Mouse (Mus musculus) hindbrain, postnatal 0 days (tissue): ENCODE measurements at regions not wholly inside any gene's neighbourhood (a gene's known extent, or its start where the extent isn't known, plus 50 kb on each side); places are given as distances from the start of the nearest gene placed in this dataset.

Experiments used
- ATAC-seq: fragments of 200-750 bp; cut with Nextera tagmentation; 2 replicates; pipeline ENCODE4 v1.8.0; 2017; ENCODE audit warnings: mild to moderate bottlenecking, moderate TSS enrichment, moderate library complexity
- DNase-seq: peaks from one replicate; pipeline ENCODE4 v3.0.0-alpha.2; 2015; ENCODE audit warnings: low spot score
- H3K27ac ChIP-seq: fragments of 300-500 bp; sonication (generic); 2 replicates; pipeline ENCODE4 v1.5.1; 2014; ENCODE audit warnings: mild to moderate bottlenecking
- H3K27me3 ChIP-seq: fragments of 300-500 bp; sonication (generic); 2 replicates; pipeline ENCODE4 v1.6.1; 2014; ENCODE audit warnings: low read length, mixed read lengths; ENCODE audit not compliant: insufficient read depth
- H3K36me3 ChIP-seq: fragments of 300-500 bp; sonication (generic); 2 replicates; pipeline ENCODE4 v1.6.1; 2014; ENCODE audit warnings: low read length, mixed read lengths; ENCODE audit not compliant: insufficient read depth
- H3K4me1 ChIP-seq: fragments of 300-500 bp; sonication (generic); 2 replicates; pipeline ENCODE4 v1.6.1; 2014; ENCODE audit warnings: antibody characterized with exemption, low read length, mixed read lengths; ENCODE audit not compliant: insufficient read depth
- H3K4me2 ChIP-seq: fragments of 300-500 bp; sonication (generic); 2 replicates; pipeline ENCODE4 v1.6.1; 2014; ENCODE audit warnings: low read depth, mild to moderate bottlenecking, low read length, moderate library complexity, mixed read lengths
- H3K4me3 ChIP-seq: fragments of 300-500 bp; sonication (generic); 2 replicates; pipeline ENCODE4 v1.5.1; 2014; ENCODE audit warnings: low read length
- H3K9ac ChIP-seq: fragments of 300-500 bp; sonication (generic); replicated peaks from 2 replicates; pipeline ENCODE4 v1.6.1; 2014; ENCODE audit warnings: mild to moderate bottlenecking, low read length, moderate library complexity, mixed read lengths
- H3K9me3 ChIP-seq: fragments of 300-500 bp; sonication (generic); 2 replicates; pipeline ENCODE4 v1.6.1; 2016; ENCODE audit warnings: low read length, mixed read lengths
- CTCF ChIP-seq: IDR thresholded peaks from 2 replicates; pipeline ENCODE4 v1.5.1; 2016; ENCODE audit warnings: antibody characterized with exemption, control low read depth, low read depth
- WGBS: fragments of 180-500 bp; shearing (Covaris S2); extraction: QIAGEN DNeasy Blood & Tissue Kit; methylation state at CpG from one replicate; pipeline ENCODE4 v1.1.7; 2014; 5-methylcytosine and 5-hydroxymethylcytosine counted together

- TF ChIP-seq CTCF = no peak
- Histone ChIP-seq H3K27ac (no peak overlapping the region), H3K4me2 (no peak overlapping the region), H3K9ac (no peak overlapping the region), H3K27me3 (no peaks in the 10 kb centered on the region), H3K9me3 (no peaks in the 10 kb centered on the region), H3K4me3 (no peak overlapping the region), H3K4me1 (no peaks in the 10 kb centered on the region), H3K36me3 (no peaks in the 10 kb centered on the region)
- DNase-seq = no peak
- 82% methylated on average over 3 of the region's 3 CpGs for WGBS
- ATAC-seq = no peak
Observed at GRCm38 (mm10) chr11:48436712-48437111, 363.4 kb upstream of the Rack1 start.

- no peaks in the 10 kb centered on the region for H3K36me3 ChIP-seq
- DNase-seq (no peak), ATAC-seq (no peak)
- H3K4me3 ChIP-seq = no peak overlapping the region
- no peaks in the 10 kb centered on the region for H3K9me3 ChIP-seq
- no peak overlapping the region for H3K9ac ChIP-seq
- no peak overlapping the region for H3K4me2 ChIP-seq
- H3K27ac ChIP-seq = no peak overlapping the region
- no peak for TF ChIP-seq CTCF
- no peaks in the 10 kb centered on the region for H3K4me1 ChIP-seq
- no peaks in the 10 kb centered on the region for H3K27me3 ChIP-seq
Observed at GRCm38 (mm10) chr11:48431316-48431715, 368.8 kb upstream of the Rack1 start.

- ATAC-seq = no peak
- no peak for DNase-seq
- no peak overlapping the region for H3K9ac ChIP-seq
Observed at GRCm38 (mm10) chr11:48427423-48427822, 372.7 kb upstream of the Rack1 start.

DNA sequence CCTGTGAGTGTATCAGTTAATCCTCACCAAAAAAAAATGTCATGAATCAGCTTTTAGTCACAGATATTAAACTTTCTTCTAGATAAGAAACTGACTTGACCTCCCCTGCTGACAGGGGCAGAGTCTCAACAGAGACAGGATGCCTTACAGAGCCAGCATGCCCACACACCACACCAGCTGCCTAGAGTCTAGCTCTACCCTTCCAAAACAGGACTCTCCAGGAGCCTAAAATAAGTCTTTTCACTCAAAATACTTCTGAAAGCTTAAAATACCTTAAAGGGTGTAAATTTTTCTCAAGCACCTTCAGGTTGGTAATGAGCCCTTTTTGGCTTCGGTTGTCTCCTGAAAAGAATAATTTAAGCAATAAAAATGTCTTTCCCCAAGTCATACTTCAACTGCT is 373.7 kb upstream of the Rack1 start:
- no peak overlapping the region for H3K4me3 ChIP-seq
- no peak for TF ChIP-seq CTCF
- no peak for DNase-seq
- no peaks in the 10 kb centered on the region for H3K27me3 ChIP-seq
- H3K36me3 ChIP-seq = no peaks in the 10 kb centered on the region
- H3K9ac ChIP-seq = no peak overlapping the region
- no peak overlapping the region for H3K27ac ChIP-seq
- no peak overlapping the region for H3K4me2 ChIP-seq
- 88% methylated on average over 1 of the region's 1 CpGs for WGBS
- no peaks in the 10 kb centered on the region for H3K4me1 ChIP-seq
- no peak for ATAC-seq
- no peaks in the 10 kb centered on the region for H3K9me3 ChIP-seq

More at GRCm38 (mm10) chr11:48427423-48427822, 372.7 kb upstream of the Rack1 start:
- H3K4me2 ChIP-seq = no peak overlapping the region
- H3K9me3 ChIP-seq = no peaks in the 10 kb centered on the region
- no peak overlapping the region for H3K27ac ChIP-seq
- TF ChIP-seq CTCF = no peak
- H3K4me3 ChIP-seq = no peak overlapping the region
- no peaks in the 10 kb centered on the region for H3K36me3 ChIP-seq
- no peaks in the 10 kb centered on the region for H3K27me3 ChIP-seq
- WGBS = 71% methylated on average over 2 of the region's 2 CpGs
- H3K4me1 ChIP-seq = no peaks in the 10 kb centered on the region

DNA sequence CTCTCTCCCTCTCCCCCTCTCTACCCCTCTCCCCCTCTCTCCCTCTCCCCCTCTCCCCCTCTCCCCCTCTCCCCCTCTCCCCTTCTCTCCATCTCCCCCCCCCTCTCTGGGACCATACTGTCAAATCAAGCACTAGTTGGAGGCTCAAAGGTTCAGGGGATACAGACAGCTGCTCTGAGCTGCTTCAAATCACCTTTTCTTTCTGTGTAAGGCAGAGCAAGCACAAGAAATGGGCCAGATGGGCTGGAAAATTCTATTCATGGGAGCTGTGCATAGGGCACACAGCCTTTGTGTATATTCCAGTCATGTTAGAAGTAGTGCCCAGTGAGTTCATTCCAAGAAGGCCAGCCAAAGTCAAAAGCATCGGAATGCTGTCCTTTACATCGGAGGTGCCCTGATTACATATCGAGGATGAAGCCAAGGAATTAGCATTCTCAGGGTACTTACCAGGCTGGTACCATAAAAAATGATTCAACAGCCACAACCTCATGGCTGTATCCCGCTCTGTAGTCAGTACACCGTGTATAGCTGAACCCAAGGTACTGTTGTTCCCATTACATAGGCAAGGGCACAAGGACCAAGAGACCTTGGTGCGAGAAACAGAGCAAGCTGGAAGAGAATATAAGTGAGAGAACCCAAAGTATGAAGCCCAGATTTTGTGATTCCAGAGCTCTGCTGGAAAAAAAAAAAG is 381.9 kb upstream of the Rack1 start:
- Histone ChIP-seq H3K9ac (no peak overlapping the region), H3K36me3 (no peaks in the 10 kb centered on the region), H3K27ac (no peak overlapping the region), H3K27me3 (no peaks in the 10 kb centered on the region), H3K4me1 (no peaks in the 10 kb centered on the region), H3K4me2 (no peak overlapping the region), H3K9me3 (no peaks in the 10 kb centered on the region), H3K4me3 (no peak overlapping the region)
- no peak for ATAC-seq
- DNase-seq = no peak
- no peak for TF ChIP-seq CTCF
- 59% methylated on average over 6 of the region's 6 CpGs for WGBS

DNA sequence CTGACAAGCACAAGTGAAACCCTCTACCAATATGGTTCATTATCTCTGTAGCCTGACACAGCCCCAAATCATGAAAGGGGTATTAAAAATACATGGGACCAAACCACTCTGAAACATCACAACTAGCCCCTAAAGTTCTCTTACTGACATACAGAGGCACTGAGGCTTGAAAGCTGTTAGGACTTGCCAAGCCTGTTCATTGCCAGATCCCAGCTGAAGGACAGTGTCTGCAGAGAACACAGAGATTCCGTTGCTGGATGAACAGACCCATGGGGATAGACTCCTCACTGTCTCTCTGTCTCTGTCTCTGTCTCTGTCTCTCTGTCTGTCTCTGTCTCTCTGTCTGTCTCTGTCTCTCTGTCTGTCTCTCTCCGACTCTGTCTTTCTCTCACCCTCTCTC is 382.5 kb upstream of the Rack1 start:
- Histone ChIP-seq H3K9me3 (no peaks in the 10 kb centered on the region), H3K27ac (no peak overlapping the region), H3K4me1 (no peaks in the 10 kb centered on the region), H3K4me3 (no peak overlapping the region), H3K9ac (no peak overlapping the region), H3K27me3 (no peaks in the 10 kb centered on the region), H3K4me2 (no peak overlapping the region), H3K36me3 (no peaks in the 10 kb centered on the region)
- WGBS = 43% methylated on average over 2 of the region's 2 CpGs
- TF ChIP-seq CTCF = no peak
- DNase-seq (peak; percentile 10), ATAC-seq (no peak)

- ATAC-seq (no peak), DNase-seq (no peak)
- Histone ChIP-seq H3K27ac (no peak overlapping the region), H3K9ac (no peak overlapping the region), H3K4me2 (no peak overlapping the region), H3K27me3 (no peaks in the 10 kb centered on the region), H3K4me1 (no peaks in the 10 kb centered on the region), H3K36me3 (no peaks in the 10 kb centered on the region), H3K4me3 (no peak overlapping the region), H3K9me3 (no peaks in the 10 kb centered on the region)
- WGBS = 64% methylated on average over 2 of the region's 2 CpGs
- no peak for TF ChIP-seq CTCF
Observed at GRCm38 (mm10) chr11:48398032-48398431, 402.1 kb upstream of the Rack1 start.
